In genomic region chr1:195232658-195233057, GRCm38 (mm10) we compare ENCODE assay signal across 9 mouse cellular contexts. TPM values are rescaled to one million over a fixed set of nuclear protein-coding genes. Genes with fewer than 3 reads are reported as not detected.
DNase-seq lines count a peak whose midpoint lies in the region; ATAC-seq and TF ChIP-seq lines count a peak whose summit lies in the region.
"Had no signal": no experiment of that assay in that cellular context is flagged by ENCODE, and none has a peak within 500 bp of the region (broad histone marks: within the 10 kb centered on the region; RNA-seq: fewer than 3 reads in every experiment).

No protein-coding gene starts in this region.

- no peaks in the 10 kb centered on the region for H3K4me1 ChIP-seq in G1E (ENCODE audit: insufficient read depth, low read depth, low read length)
- peaks cover 3% of the 10 kb centered on the region; the same call in 1 of the 2 replicates for H3K4me1 ChIP-seq in kidney, adult 2 months (ENCODE audit: control insufficient read depth, insufficient read depth, low read length)

- H3K4me3 ChIP-seq in G1E (ENCODE audit: low read depth, low read length) = no peak overlapping the region
- H3K4me3 ChIP-seq in kidney, adult 2 months (ENCODE audit: insufficient read depth, low read depth, low read length) = no peak overlapping the region

- no peaks in the 10 kb centered on the region for H3K9me3 ChIP-seq in G1E (replicated peaks)

- no peak for TF ChIP-seq POLR2A in kidney, adult 2 months (IDR thresholded peaks at IDR 0.05; ENCODE audit: low read depth, low read length)

- DNase-seq in A20 (ENCODE audit: low read depth, low spot score) (peak; percentile 74), G1E (ENCODE audit: low spot score) (no peak), liver (peak; percentile 10)
- peak; percentile 30 for DNase-seq in cerebellum, adult 8-10 months
- peak; percentile 43 for DNase-seq in forelimb bud, embryonic 11.5 days (ENCODE audit: low read depth, low spot score)
- DNase-seq in kidney, adult 2 months = peak; percentile 70
- peak; percentile 40 for DNase-seq in thymus, postnatal 14 days

- H3K27ac ChIP-seq in kidney, adult 2 months (ENCODE audit: insufficient read depth, low read depth, low read length) = no peak overlapping the region

- peak; percentile 81 for ATAC-seq in G1E (ENCODE audit: extremely low read depth, insufficient number of reproducible peaks, low FRiP score, poor library complexity, severe bottlenecking)
- peak; percentile 63; the same call in 1 of the 2 replicates for ATAC-seq in monocyte, adult 5-6 weeks (replicated peaks; ENCODE audit: insufficient number of reproducible peaks, low FRiP score, low TSS enrichment, poor library complexity, severe bottlenecking)

- H3K36me3 ChIP-seq in G1E (replicated peaks) = no peaks in the 10 kb centered on the region
- H3K36me3 ChIP-seq in kidney, adult 2 months (ENCODE audit: control insufficient read depth, insufficient read depth, low read length) = no peaks in the 10 kb centered on the region

- H3K27me3 ChIP-seq in G1E (ENCODE audit: insufficient read depth, low read length) = peaks cover 3% of the 10 kb centered on the region; the same call in 1 of the 2 replicates
- no peaks in the 10 kb centered on the region for H3K27me3 ChIP-seq in kidney, adult 2 months (replicated peaks; ENCODE audit: control insufficient read depth, insufficient read depth, low read length)

- TF ChIP-seq CTCF in G1E (IDR thresholded peaks at IDR 0.05; ENCODE audit: low read depth, low read length) = no peak; the same call in 1 of the 2 replicates
- peak; percentile 33 for TF ChIP-seq CTCF in kidney, adult 2 months (conservative IDR thresholded peaks at IDR 0.05; ENCODE audit: insufficient read depth, insufficient read length, low read depth, low read length)

RNA-seq across cellular contexts. Expression of gene Cr2, which starts 56.1 kb away (rescaled TPM):
- not detected in 2 replicates for total RNA-seq in G1E (2014; fragmentation: Nextera tagmentation)
- 0.12 and 0.38 TPM in 2 replicates for total RNA-seq in G1E (2017)
- polyA plus RNA-seq in G1E (2012) = not detected in 2 replicates
- polyA plus RNA-seq in kidney, adult 2 months (2012; rRNA removed) = 0.34 and 2.4 TPM in 2 replicates
- 8.7 to 35.8 TPM (median 13.1 TPM) in 3 replicates for total RNA-seq in monocyte, adult 5-6 weeks (2017)
- total RNA-seq: gastrocnemius, adult 8-10 months had no signal
